Mouse (Mus musculus) liver, adult 2 months (tissue): ENCODE measurements around the gene Ntf5.

Source experiments
- CTCF ChIP-seq: fragments of 200-500 bp; IDR thresholded peaks from 2 replicates; pipeline ENCODE4 v1.5.1; 2011; ENCODE audit warnings: low read depth, low read length, control low read depth
- POLR2A ChIP-seq: fragments of 200-500 bp; IDR thresholded peaks from 2 replicates; pipeline ENCODE4 v1.6.1; 2011; ENCODE audit warnings: low read length, control low read depth; ENCODE audit not compliant: insufficient read depth; ENCODE audit errors: extremely low read depth

- no peak for TF ChIP-seq CTCF
- TF ChIP-seq POLR2A = peak; percentile 48; the same call in 1 of the 2 replicates
Measured at GRCm38 (mm10) chr7:45466283-45467089, 53.0 kb downstream of the Ntf5 start, which contains the start of gene Bax.
